Mouse (Mus musculus) hindbrain, embryonic 13.5 days (tissue): ENCODE data around the gene Ifna14. TPM values are rescaled to one million over a fixed set of nuclear protein-coding genes. Genes with fewer than 3 reads are reported as not detected.
"Not testable (repeated sequence)": the region's sequence is repeated elsewhere in the genome, so short reads cannot be mapped to it uniquely, and the experiment has no call there.

Source experiments
- ATAC-seq: fragments of 200-750 bp; cut with Nextera tagmentation; 2 replicates; pipeline ENCODE4 v1.8.0; 2017; ENCODE audit warnings: moderate TSS enrichment; ENCODE audit not compliant: low FRiP score
- H3K27ac ChIP-seq: fragments of 300-500 bp; sonication (generic); 2 replicates; pipeline ENCODE4 v1.5.1; 2015; ENCODE audit warnings: inconsistent platforms, mild to moderate bottlenecking, moderate library complexity
- H3K27me3 ChIP-seq: fragments of 300-500 bp; sonication (generic); 2 replicates; pipeline ENCODE4 v1.6.1; 2015; ENCODE audit warnings: mild to moderate bottlenecking, inconsistent platforms
- H3K36me3 ChIP-seq: fragments of 300-500 bp; sonication (generic); 2 replicates; pipeline ENCODE4 v1.6.1; 2015; ENCODE audit warnings: mild to moderate bottlenecking, inconsistent platforms
- H3K4me1 ChIP-seq: fragments of 300-500 bp; sonication (generic); replicated peaks from 2 replicates; pipeline ENCODE4 v1.6.1; 2015; ENCODE audit warnings: inconsistent platforms
- H3K4me2 ChIP-seq: fragments of 300-500 bp; sonication (generic); 2 replicates; pipeline ENCODE4 v1.6.1; 2015; ENCODE audit warnings: inconsistent platforms, mild to moderate bottlenecking, moderate library complexity
- H3K4me3 ChIP-seq: fragments of 300-500 bp; sonication (generic); 2 replicates; pipeline ENCODE4 v1.5.1; 2015; ENCODE audit warnings: mild to moderate bottlenecking, inconsistent platforms
- H3K9ac ChIP-seq: fragments of 300-500 bp; sonication (generic); 2 replicates; pipeline ENCODE4 v1.6.1; 2015; ENCODE audit warnings: mild to moderate bottlenecking, inconsistent platforms
- H3K9me3 ChIP-seq: fragments of 300-500 bp; sonication (generic); 2 replicates; pipeline ENCODE4 v1.6.1; 2016; ENCODE audit warnings: inconsistent platforms
- WGBS: fragments of 180-500 bp; shearing (Covaris S2); methylation state at CpG from one replicate; pipeline ENCODE4 v1.1.7; 2015; 5-methylcytosine and 5-hydroxymethylcytosine counted together
- polyA plus RNA-seq: library from polyadenylated mRNA; unstranded; fragments of >200 nt; fragmentation: Nextera tagmentation; extraction: Ambion mirVana; gene quantifications from 2 replicates; pipeline ENCODE4 v1.2.1, GENCODE M21; 2015

The Ifna14 gene
- polyA plus RNA-seq: not detected in 2 replicates

DNA sequence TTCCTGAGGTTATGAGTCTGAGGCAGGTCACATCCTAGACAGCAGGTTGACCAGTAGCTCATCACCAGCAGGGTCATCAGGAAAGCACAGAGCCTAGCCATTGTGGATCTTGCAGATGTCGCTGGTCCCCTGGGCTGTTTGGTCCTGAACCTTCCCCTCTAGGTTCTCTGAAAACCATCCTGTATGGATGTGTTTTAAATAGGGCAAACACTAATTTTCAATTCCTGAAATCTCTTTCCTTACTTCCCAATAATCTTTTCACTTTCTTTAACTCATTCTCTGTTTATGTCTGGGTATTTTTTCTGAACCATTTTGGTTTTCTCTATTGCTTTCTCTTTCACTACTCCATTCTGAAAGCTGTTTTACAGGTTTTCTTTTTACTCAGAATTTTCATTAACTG is at the start of gene Ifna14:
Gene Ifna14 (minus strand): TSS at position 101 of the 400 bp plus-strand sequence.
- no peaks in the 10 kb centered on the region for H3K27me3 ChIP-seq
- no peaks in the 10 kb centered on the region for H3K36me3 ChIP-seq
- ATAC-seq: no peak
- WGBS: 75% methylated on average over 1 of the region's 1 CpGs
- no peaks in the 10 kb centered on the region for H3K9me3 ChIP-seq
- H3K27ac ChIP-seq: no peak within 1 kb of the TSS
- H3K9ac ChIP-seq: no peak within 1 kb of the TSS
- H3K4me3 ChIP-seq: no peak within 1 kb of the TSS
- H3K4me1 ChIP-seq: no peaks in the 10 kb centered on the region
- H3K4me2 ChIP-seq: no peak within 1 kb of the TSS

DNA sequence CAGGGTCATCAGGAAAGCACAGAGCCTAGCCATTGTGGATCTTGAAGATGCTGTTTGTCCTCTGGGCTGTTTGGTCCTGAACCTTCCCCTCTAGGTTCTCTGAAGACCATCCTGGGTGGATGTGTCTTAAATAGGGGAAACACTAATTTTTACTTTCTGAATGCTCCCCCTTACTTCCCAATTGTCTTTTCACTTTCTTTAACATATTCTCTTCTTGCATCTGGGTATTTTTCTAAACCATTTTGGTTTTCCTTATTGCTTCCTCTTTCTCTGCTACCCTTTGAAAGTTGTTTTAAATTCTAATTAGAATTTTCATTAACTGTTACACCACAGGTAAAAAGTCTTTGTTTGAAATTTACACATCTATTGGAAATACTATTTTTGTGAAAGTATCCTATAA is 31.7 kb upstream of the Ifna14 start, which contains the start of gene Ifna12:
Gene Ifna12 (minus strand): TSS at position 101 of the 400 bp plus-strand sequence.
- Histone ChIP-seq H3K36me3 (no peaks in the 10 kb centered on the region), H3K4me2 (no peak within 1 kb of the TSS), H3K4me3 (no peak within 1 kb of the TSS), H3K9ac (no peak within 1 kb of the TSS), H3K9me3 (no peaks in the 10 kb centered on the region), H3K4me1 (no peaks in the 10 kb centered on the region), H3K27me3 (no peaks in the 10 kb centered on the region), H3K27ac (no peak within 1 kb of the TSS)
- no peak for ATAC-seq

DNA sequence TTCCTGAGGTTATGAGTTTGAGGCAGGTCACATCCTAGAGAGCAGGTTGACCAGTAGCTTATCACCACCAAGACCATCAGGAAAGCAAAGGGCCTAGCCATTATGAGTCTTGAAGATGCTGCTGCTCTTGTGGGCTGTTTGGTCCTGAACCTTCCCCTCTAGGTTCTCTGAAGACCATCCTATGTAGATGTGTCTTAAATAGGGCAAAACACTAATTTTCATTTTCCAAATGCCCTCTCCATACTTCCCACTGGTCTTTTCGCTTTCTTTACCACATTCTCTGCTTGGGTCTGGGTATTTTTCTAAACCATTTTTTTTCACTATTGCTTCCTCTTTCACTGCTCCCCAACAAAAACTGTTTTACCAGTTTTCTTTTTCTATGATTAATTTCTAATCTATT is 20.7 kb upstream of the Ifna14 start, which contains the start of gene Ifna9:
Gene Ifna9 (minus strand): TSS at position 101 of the 400 bp plus-strand sequence.
- no peak within 1 kb of the TSS for H3K27ac ChIP-seq
- no peak within 1 kb of the TSS for H3K4me3 ChIP-seq
- H3K27me3 ChIP-seq: no peaks in the 10 kb centered on the region
- H3K36me3 ChIP-seq: no peaks in the 10 kb centered on the region
- H3K9ac ChIP-seq: no peak within 1 kb of the TSS
- H3K4me1 ChIP-seq: no peaks in the 10 kb centered on the region
- ATAC-seq: no peak
- WGBS: 91% methylated on average over 1 of the region's 1 CpGs
- H3K4me2 ChIP-seq: no peak within 1 kb of the TSS
- no peaks in the 10 kb centered on the region for H3K9me3 ChIP-seq

DNA sequence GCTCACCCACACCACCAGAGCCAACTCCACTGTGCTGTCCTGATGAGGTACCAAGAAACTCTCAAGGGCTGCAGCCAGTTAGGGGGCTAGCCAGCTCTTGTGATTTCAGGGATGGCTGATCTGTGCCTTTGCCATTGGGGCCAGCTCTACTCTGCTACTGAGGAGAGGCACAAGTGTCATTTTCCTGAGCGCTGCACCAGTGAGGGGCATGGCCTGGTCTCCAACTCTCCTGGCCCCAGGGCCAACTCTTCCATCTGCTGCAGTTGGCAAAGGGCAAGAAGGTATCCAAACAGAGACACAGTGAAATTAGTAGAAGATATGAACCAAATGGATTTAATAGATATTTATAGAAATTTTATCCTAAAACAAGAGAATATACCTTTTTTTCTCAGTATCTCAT is 9.8 kb downstream of the Ifna14 start:
- Histone ChIP-seq H3K9ac (no peak overlapping the region), H3K9me3 (no peaks in the 10 kb centered on the region), H3K36me3 (no peaks in the 10 kb centered on the region), H3K4me2 (no peak overlapping the region), H3K27ac (no peak overlapping the region), H3K4me1 (no peaks in the 10 kb centered on the region), H3K27me3 (no peaks in the 10 kb centered on the region), H3K4me3 (no peak overlapping the region)
- WGBS: 96% methylated on average over 1 of the region's 1 CpGs
- no peak for ATAC-seq

DNA sequence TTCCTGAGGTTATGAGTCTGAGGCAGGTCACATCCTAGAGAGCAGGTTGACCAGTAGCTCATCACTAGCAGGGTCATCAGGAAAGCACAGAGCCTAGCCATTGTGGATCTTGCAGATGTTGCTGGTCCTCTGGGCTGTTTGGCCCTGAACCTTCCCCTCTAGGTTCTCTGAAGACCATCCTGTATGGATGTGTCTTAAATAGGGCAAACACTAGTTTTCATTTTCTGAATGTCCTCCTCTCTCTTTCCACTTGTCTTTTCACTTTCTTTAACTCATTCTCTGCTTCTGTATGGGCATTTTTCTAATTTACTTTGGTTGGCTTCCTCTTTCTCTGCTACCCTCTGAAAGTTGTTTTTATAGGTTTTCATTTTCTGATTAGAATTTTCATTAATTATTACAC is 13.5 kb downstream of the Ifna14 start, which contains the start of gene Ifna15:
Gene Ifna15 (minus strand): TSS at position 101 of the 400 bp plus-strand sequence.
- H3K27ac ChIP-seq, H3K27me3 ChIP-seq, H3K4me1 ChIP-seq, H3K4me3 ChIP-seq, ATAC-seq, H3K36me3 ChIP-seq, H3K9me3 ChIP-seq, H3K4me2 ChIP-seq, H3K9ac ChIP-seq: not testable (repeated sequence)

DNA sequence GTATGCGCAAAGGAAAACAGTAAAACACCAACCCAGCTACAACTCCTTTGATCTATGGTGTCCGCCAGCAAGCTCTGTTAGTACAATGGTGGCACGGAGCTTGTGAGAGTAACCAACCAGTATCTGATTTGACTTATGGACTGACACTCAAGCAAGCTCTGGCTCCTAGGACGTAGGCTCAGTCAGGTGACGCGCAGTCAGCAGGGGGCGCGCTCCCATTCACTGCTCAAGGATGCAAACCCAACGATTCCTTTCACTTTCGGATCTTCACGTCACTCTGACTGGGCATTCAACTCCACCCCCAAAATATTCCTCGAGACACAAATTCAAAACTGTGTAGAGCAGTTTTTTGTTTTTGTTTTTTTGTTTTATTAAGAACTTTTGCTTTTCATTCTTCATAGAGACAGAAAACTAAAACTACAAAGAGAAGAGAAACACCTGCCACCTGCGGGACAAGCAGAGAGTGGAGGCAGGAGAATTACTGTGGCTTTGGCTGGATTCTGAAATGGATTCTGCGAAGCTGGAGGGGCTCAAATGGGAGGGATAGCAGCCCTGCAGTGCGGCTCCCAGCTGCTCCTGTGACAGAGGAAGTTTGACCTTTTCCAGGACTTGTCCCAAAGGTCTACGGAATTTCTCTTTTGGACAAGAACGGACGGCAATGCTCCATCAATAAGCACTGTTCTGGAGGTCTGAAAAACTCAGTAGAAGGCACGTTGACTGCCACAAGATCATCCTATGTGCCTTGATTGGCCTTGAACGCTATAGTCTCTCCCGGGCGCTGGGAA is 21.2 kb downstream of the Ifna14 start:
- peak overlapping the region; percentile 19; the same call in 1 of the 2 replicates for H3K4me3 ChIP-seq
- ATAC-seq: no peak

DNA sequence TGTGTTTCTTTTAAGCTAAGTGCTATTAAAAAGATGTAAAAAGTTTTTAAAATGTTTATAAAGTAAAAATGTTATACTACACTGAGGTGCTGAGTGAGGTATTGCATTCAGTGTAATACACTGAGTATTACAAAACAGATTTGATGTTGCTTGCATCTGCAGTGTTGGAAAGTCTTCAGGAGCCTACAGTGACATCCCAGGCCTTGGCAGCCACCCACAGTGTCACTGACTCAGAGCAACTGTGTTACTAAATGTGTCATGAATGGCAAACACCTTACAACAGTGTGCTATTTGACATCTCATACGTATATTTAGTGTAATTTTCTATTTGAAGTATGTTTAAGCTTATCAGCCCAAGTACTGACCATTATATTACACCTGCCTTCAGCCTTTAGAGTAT is 23.6 kb downstream of the Ifna14 start:
- no peak overlapping the region for H3K27ac ChIP-seq
- H3K4me1 ChIP-seq: 0 out of 2 replicates have a peak, but pooled peaks cover 4% of the 10 kb centered on the region
- H3K4me2 ChIP-seq: no peak overlapping the region
- no peaks in the 10 kb centered on the region for H3K9me3 ChIP-seq
- H3K27me3 ChIP-seq: no peaks in the 10 kb centered on the region
- no peak overlapping the region for H3K9ac ChIP-seq
- no peaks in the 10 kb centered on the region for H3K36me3 ChIP-seq
- no peak for ATAC-seq
- 83% methylated on average over 1 of the region's 1 CpGs for whole genome bisulfite sequencing
- H3K4me3 ChIP-seq: no peak overlapping the region

More for the DNA sequence above, 21.2 kb downstream of the Ifna14 start:
- no peaks in the 10 kb centered on the region for H3K27me3 ChIP-seq
- no peak overlapping the region for H3K9ac ChIP-seq
- H3K27ac ChIP-seq: no peak overlapping the region
- 0 out of 2 replicates have a peak, but pooled peaks cover 4% of the 10 kb centered on the region for H3K4me1 ChIP-seq
- H3K9me3 ChIP-seq: no peaks in the 10 kb centered on the region
- H3K4me2 ChIP-seq: peak overlapping the region; percentile 40
- 33% methylated on average over 22 of the region's 22 CpGs for WGBS
- H3K36me3 ChIP-seq: no peaks in the 10 kb centered on the region

DNA sequence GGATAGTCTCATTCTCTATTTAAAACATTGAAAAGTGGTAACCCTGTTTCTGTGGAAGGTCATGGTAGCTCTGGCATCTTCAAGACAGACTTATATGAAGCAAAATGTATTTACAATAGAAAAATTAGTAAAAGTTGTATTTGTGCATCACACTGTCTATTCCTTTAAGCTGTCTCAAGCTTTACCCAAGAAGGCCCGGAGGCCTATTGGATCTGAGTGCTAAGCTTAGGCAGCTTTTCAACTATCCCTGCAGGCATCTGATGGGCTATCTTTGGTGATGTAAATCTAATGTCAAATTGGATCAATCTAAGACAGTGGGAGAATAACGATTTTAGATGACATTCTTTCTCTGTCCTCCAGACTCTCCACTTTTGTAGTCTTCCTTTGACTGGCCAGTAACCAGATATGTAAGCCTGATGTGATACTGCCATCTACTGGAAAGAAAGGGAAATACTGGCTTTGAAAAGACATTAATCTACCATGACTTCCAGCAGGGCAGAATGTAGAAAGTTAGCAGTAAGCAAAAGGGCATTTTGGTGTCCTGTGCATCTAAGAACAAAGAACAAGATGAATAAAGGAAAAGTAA is 27.9 kb downstream of the Ifna14 start:
- H3K27ac ChIP-seq: no peak overlapping the region
- no peak overlapping the region for H3K9ac ChIP-seq
- H3K27me3 ChIP-seq: no peaks in the 10 kb centered on the region
- H3K4me1 ChIP-seq: no peaks in the 10 kb centered on the region
- 48% methylated on average over 2 of the region's 2 CpGs for WGBS
- H3K36me3 ChIP-seq: no peaks in the 10 kb centered on the region
- H3K4me2 ChIP-seq: no peak overlapping the region
- H3K9me3 ChIP-seq: no peaks in the 10 kb centered on the region
- no peak overlapping the region for H3K4me3 ChIP-seq
- peak; percentile 90 for ATAC-seq

DNA sequence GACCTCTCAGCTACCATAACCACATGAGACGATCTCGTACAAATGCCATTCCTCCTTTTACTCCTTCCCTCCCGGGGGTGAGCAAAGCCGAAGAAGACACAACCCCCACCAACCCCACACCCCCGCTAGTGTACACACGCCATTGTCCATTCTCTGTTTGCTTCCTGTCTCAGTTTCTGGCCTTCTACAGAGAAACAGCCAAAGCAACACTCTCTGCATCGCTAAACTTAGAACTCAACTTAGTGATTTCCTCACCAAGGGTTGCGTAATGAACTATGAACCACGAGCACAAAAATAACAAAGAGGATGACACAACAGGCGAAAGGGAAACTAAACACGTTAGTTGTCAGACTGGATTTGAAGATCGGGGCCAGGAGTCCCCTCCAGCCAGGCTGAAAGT is 34.3 kb downstream of the Ifna14 start:
- H3K4me1 ChIP-seq: no peaks in the 10 kb centered on the region
- no peaks in the 10 kb centered on the region for H3K27me3 ChIP-seq
- no peak overlapping the region for H3K4me2 ChIP-seq
- no peaks in the 10 kb centered on the region for H3K36me3 ChIP-seq
- no peak overlapping the region for H3K9ac ChIP-seq
- no peak overlapping the region for H3K4me3 ChIP-seq
- no peak overlapping the region for H3K27ac ChIP-seq
- no peaks in the 10 kb centered on the region for H3K9me3 ChIP-seq
- 75% methylated on average over 12 of the region's 12 CpGs for WGBS
- no peak for ATAC-seq

DNA sequence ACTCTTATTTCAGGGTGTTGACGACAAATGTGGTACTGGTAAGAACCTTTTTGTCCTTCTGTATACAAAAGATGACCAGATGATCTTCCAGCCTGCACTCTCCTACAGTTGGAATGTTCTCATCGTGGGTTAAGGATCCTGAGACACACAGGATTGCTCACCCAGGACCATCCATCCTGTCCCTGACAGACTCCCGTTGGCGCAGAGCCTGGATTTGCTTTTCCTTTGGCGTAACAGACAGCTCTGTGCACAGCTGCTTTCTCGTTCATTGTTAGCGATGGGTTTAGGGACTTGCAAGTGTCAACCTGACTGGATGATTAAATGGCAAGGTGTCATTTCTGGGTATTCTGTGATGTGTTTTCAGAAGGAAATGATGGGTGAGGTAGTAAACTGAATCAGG is 35.0 kb downstream of the Ifna14 start:
- no peak overlapping the region for H3K27ac ChIP-seq
- ATAC-seq: no peak
- no peaks in the 10 kb centered on the region for H3K36me3 ChIP-seq
- H3K9ac ChIP-seq: no peak overlapping the region
- H3K4me2 ChIP-seq: no peak overlapping the region
- no peaks in the 10 kb centered on the region for H3K4me1 ChIP-seq
- WGBS: 63% methylated on average over 7 of the region's 7 CpGs
- no peaks in the 10 kb centered on the region for H3K9me3 ChIP-seq
- no peak overlapping the region for H3K4me3 ChIP-seq
- H3K27me3 ChIP-seq: no peaks in the 10 kb centered on the region

DNA sequence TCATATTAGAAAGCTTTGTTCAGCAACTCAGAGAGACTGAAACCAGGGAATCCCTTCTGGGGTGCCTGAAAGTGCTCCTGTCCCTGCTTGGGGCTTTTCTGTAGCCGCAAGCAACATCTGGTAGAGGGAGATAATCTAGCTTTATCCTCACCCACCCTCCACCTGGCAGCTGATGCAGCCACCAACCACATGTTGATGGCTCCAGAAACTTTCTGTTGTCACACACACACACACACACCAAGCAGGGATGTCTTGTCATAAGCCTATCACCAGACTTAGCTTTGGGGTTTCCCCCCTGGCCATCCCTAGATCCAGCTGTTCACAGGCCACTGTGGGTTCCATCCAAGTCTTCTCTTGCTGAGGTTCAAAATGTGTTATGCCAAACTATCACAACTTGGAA is 35.9 kb downstream of the Ifna14 start:
- no peaks in the 10 kb centered on the region for H3K4me1 ChIP-seq
- H3K4me3 ChIP-seq: no peak overlapping the region
- H3K9me3 ChIP-seq: no peaks in the 10 kb centered on the region
- no peak for ATAC-seq
- no peak overlapping the region for H3K4me2 ChIP-seq
- no peaks in the 10 kb centered on the region for H3K27me3 ChIP-seq
- no peaks in the 10 kb centered on the region for H3K36me3 ChIP-seq
- no peak overlapping the region for H3K9ac ChIP-seq
- 89% methylated on average over 1 of the region's 1 CpGs for WGBS
- no peak overlapping the region for H3K27ac ChIP-seq

DNA sequence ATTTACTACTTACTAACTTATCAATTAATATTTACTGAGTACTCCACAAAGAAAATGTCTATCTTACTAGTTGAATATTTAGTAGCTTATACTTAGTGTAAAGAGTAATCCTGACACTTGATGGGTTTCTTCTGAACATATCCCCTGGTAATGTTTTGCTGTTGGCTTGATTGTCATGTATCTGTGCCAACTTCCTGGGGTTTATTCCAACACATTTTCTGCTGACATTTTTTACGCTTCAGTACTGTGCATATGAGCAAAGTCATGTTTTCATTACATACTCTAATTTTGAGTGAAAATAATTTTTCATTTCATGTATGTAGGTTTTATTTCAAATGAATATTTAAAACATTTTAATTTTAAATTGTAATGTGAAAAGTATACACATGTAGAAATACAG is 36.7 kb downstream of the Ifna14 start:
- no peaks in the 10 kb centered on the region for H3K27me3 ChIP-seq
- H3K9me3 ChIP-seq: no peaks in the 10 kb centered on the region
- WGBS: 86% methylated on average over 1 of the region's 1 CpGs
- no peaks in the 10 kb centered on the region for H3K36me3 ChIP-seq
- no peak for ATAC-seq
- H3K4me1 ChIP-seq: no peaks in the 10 kb centered on the region
- no peak overlapping the region for H3K9ac ChIP-seq
- H3K27ac ChIP-seq: no peak overlapping the region
- H3K4me2 ChIP-seq: no peak overlapping the region
- no peak overlapping the region for H3K4me3 ChIP-seq

DNA sequence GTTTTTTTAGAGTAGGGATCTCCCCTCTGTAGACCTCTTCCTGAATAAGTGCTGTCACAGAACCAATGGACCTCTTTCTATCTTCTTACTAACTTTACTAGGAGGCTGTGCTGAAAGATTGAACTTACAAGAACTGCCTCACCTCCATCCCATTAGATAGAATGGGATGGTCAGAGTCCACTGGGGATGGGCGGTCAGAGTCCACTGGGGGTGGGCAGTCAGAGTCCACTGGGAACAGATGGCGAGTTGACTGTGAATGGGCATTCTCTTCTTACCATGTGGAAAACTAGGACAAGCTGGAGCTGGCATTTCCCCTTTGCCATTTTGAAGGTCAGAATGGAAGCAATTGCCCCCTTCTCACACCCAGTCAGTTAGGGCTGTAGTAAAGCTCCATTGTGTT is 38.1 kb downstream of the Ifna14 start:
- no peaks in the 10 kb centered on the region for H3K27me3 ChIP-seq
- no peak overlapping the region for H3K4me2 ChIP-seq
- ATAC-seq: no peak
- H3K4me1 ChIP-seq: no peaks in the 10 kb centered on the region
- H3K9ac ChIP-seq: no peak overlapping the region
- H3K27ac ChIP-seq: no peak overlapping the region
- H3K9me3 ChIP-seq: no peaks in the 10 kb centered on the region
- WGBS: 88% methylated on average over 2 of the region's 2 CpGs
- H3K36me3 ChIP-seq: no peaks in the 10 kb centered on the region
- H3K4me3 ChIP-seq: no peak overlapping the region
